Mouse (Mus musculus): ENCODE results near the gene Ushbp1. TPM values are rescaled to one million over a fixed set of nuclear protein-coding genes. Genes with fewer than 3 reads are reported as not detected.
"Not testable (repeated sequence)": the region's sequence is repeated elsewhere in the genome, so short reads cannot be mapped to it uniquely, and the experiment has no call there.

The Ushbp1 gene
- total RNA-seq (2017), result not detected in 2 replicates

- no peak for ATAC-seq (replicated peaks; ENCODE audit: low read depth, poor library complexity, severe bottlenecking)
These were observed at the start of gene Ushbp1 for GRCm38 (mm10) chr8:71395629-71396028. Ushbp1 (minus strand) TSS chr8:71395802.

GRCm38 (mm10) chr8:71445096-71445495 is 49.5 kb upstream of the Ushbp1 start:
- no peak for ATAC-seq (replicated peaks; ENCODE audit: low read depth, poor library complexity, severe bottlenecking)

GRCm38 (mm10) chr8:71441404-71441803 is 45.8 kb upstream of the Ushbp1 start:
- peak; percentile 93 for ATAC-seq (replicated peaks; ENCODE audit: low read depth, poor library complexity, severe bottlenecking)

GRCm38 (mm10) chr8:71437041-71437440 is 41.4 kb upstream of the Ushbp1 start:
- no peak for ATAC-seq (replicated peaks; ENCODE audit: low read depth, poor library complexity, severe bottlenecking)

- not testable (repeated sequence) for ATAC-seq (replicated peaks; ENCODE audit: low read depth, poor library complexity, severe bottlenecking)
These were observed 37.3 kb upstream of the Ushbp1 start for GRCm38 (mm10) chr8:71432935-71433334.

GRCm38 (mm10) chr8:71422121-71422520 is 26.5 kb upstream of the Ushbp1 start:
- ATAC-seq (replicated peaks; ENCODE audit: low read depth, poor library complexity, severe bottlenecking), result no peak

GRCm38 (mm10) chr8:71411535-71412273 is 16.1 kb upstream of the Ushbp1 start:
- peak; percentile 52 for ATAC-seq (replicated peaks; ENCODE audit: low read depth, poor library complexity, severe bottlenecking)

DNA sequence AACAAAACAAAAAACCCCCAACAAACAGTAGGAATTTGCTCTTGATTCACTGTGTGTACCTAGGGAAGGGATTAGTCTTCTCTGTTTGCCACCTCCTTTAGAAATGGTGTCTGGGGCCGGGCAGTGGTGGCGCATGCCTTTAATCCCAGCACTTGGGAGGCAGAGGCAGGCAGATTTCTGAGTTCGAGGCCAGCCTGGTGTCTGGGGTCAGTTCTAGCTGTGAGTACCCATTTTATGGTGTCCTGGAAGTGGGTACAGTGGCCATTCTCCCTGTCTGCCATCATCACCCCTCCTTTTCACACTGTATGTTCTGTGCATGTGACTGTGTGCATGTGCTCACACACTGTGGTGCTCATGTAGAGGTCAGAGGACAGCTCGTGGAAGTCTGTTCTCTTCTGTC is 12.6 kb upstream of the Ushbp1 start:
- no peak for ATAC-seq (replicated peaks; ENCODE audit: low read depth, poor library complexity, severe bottlenecking)

DNA sequence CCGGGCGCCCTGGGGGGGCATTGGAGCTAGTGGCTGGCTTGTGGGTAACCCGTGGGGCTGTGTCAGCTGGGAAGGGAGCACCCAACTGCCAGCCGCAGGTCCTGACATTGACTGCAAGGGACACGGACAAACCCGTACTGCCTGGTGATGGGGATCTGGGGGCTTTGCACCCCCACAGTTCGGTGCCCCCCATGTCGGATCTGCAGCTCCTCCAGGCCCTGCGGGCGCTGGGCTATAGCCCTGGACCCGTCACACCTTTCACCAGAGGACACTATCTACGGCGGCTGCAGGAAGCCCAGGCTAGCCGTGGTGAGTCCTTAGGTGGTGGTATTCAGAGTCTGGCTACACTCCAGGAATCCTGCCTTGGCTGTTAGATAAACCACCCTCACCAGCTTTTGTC is 11.8 kb upstream of the Ushbp1 start:
- ATAC-seq (replicated peaks; ENCODE audit: low read depth, poor library complexity, severe bottlenecking), result no peak

DNA sequence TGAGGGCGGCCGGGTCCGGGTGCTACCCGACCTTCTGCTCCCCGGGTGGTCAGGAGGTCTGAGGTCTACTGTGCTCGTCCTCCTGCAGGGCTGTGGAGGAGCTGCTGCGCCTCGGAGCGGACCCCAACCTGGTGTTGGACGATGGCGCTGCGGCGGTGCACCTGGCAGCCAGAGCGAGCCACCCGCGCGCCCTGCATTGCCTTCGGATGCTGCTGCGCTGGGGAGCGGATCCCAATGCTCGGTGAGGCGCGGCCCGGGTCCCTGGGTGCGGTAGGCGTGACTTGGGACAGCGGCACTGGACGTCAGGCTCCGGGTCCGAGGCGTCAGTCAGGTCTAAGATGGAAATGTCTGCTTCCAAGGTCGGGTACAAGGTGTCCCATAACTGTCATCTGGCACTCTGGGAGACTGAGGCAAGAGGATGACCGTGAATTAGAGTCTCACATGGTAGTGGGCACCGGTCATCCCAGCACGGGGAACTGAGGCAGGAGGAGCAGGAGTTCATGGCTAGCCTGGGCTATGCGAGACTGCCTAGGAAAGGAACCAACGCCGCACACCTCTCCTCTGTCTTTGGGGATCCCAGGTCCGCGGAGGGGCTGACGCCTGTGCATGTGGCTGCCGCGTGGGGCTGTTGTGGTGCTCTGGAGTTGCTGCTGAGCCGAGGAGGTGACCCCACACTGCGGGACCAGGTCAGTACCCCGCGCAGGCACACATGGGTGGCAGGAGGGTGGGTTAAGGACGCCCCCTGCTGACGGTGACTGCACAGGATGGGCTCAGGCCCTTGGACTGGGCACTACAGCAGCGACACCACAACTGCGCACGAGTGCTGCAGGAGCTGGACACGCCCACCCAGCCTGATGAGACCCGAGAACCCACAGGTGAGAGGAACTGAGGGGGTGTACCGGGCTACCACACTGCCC is 10.8 kb upstream of the Ushbp1 start:
- ATAC-seq (replicated peaks; ENCODE audit: low read depth, poor library complexity, severe bottlenecking), result peak; percentile 58

DNA sequence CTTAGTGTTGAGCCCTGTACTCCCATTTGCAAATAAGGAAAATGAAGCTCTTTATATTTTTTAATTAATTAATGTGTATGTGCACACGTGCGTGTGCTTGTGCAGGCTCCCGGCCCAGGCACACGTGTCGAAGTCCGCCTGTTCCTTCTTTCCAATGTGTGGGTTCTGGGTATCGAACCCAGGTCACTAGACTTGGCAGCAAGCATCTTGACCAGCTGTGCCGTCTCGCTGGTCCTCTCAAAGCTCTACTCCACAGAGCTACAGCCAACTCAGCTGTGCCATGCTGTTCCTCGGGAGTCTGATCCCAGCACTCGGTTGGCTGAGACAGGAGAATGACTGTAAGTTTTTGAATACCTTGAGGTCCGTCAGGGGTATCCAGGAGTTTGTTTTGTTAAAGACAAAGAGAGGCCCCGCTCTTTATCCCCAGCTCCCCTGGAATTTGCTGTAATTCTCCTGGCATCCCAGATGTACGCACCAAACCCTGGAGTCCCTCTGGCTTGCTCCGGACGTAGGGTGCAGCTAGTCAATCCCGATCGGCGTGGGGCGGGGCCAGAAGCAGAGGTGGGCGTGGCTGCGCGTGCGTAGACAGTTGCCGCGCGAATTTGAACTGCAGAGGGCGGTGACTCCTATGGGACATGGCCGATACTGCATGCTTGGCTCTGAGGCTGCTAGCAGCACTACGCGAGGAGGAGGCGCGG is 9.9 kb upstream of the Ushbp1 start, which contains the start of gene Ankle1:
Gene Ankle1, plus strand, starts transcription at position 610 of the 698 bp plus-strand sequence.
- peak; percentile 90 for ATAC-seq (replicated peaks; ENCODE audit: low read depth, poor library complexity, severe bottlenecking)

DNA sequence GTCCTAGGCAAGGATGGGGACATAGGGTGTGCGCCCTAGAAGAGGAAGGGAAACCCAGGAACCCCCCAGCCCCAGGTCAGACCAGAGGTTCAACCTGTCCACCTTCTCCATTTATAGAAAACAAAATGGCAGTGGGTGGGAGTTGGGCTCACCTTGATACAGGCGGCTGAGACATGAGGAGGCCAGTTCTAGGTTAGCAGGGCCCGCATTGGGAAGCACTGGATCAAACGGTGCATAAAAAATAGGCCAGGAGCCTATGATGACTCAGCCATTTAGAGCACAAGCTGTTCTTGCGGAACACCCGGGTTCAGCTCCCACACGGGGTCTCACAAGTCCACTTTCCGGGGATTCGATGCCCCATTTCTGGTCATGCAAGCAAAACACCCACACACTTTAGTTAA is 9.3 kb upstream of the Ushbp1 start:
- ATAC-seq (replicated peaks; ENCODE audit: low read depth, poor library complexity, severe bottlenecking), result no peak

DNA sequence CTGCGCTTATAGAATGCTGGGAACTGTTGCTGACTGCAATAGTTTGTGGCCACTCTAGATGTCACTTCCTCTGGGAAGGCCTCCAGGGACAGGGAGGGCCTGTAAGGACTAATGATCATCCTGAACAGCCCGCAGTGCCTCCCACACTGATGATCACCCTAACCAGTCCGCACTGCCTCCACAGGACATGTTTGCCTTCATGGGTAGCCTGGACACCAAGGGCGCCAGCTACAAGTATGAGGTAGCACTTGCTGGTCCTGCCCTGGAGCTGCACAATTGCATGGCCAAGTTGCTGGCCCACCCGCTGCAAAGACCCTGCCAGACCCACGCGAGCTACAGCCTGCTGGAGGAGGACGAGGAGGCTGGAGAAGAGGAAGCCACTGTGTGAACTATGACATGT is 8.4 kb upstream of the Ushbp1 start:
- no peak for ATAC-seq (replicated peaks; ENCODE audit: low read depth, poor library complexity, severe bottlenecking)

DNA sequence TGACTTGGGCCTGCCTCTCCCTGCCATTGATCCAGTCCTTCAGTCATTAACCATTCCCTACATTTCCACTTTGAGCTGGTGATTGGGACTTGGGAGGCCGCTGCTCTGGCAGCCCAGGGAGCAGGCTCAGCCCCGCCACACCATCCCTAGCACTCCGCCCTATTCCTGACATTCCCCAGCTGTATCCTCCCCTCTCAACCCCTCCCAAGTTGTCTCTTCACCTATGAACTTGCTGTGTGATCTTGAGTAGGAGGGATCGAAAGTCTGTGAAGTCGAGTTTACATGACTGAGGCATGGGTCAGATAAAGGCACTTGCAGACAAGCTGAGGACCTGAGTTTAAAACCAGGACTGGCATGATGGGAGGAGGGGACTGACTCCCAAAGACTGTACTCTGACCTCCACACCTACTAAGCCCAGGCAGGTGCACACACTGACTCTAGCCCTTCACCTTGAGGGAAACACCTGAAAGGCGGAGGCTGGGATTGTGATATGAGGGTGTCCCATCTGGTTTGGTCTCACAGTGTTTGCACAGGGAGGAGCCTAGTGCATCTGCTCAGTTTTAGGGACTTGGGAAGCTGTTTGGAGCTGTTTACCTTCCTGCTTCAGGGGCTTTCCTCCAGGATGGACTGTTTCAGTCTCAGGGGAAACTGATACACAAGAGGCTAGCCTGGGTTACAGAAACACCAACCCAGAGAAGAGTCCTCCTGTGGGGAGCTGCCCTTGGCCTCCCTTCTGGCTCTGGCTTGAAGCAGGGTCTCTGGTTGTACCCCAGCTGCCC is 7.7 kb upstream of the Ushbp1 start:
- no peak for ATAC-seq (replicated peaks; ENCODE audit: low read depth, poor library complexity, severe bottlenecking)

GRCm38 (mm10) chr8:71402446-71402964 is 6.9 kb upstream of the Ushbp1 start:
- ATAC-seq (replicated peaks; ENCODE audit: low read depth, poor library complexity, severe bottlenecking), result no peak

GRCm38 (mm10) chr8:71401454-71401853 is 5.9 kb upstream of the Ushbp1 start:
- ATAC-seq (replicated peaks; ENCODE audit: low read depth, poor library complexity, severe bottlenecking), result no peak

- no peak for ATAC-seq (replicated peaks; ENCODE audit: low read depth, poor library complexity, severe bottlenecking)
These were observed 5.2 kb upstream of the Ushbp1 start for GRCm38 (mm10) chr8:71400826-71401225.

DNA sequence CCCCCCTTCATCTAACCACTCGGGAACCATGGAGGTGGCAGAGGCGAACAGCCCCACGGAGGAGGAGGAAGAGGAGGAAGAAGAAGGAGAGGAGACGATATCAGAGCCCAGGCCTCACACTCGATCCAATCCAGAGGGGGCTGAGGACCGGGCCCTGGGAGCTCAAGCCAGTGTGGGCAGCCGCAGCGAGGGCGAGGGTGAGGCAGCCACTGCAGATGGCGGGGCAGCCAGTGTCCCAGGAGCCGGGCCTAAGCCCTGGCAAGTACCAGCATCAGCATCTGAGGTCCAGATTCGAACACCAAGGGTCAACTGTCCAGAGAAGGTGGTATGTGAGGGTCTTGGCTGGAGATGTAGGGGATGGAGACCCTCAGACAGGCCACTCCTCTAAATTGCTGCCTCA is 2.1 kb upstream of the Ushbp1 start:
- ATAC-seq (replicated peaks; ENCODE audit: low read depth, poor library complexity, severe bottlenecking), result no peak

- peak; percentile 99 for ATAC-seq (replicated peaks; ENCODE audit: low read depth, poor library complexity, severe bottlenecking)
These were observed 1.2 kb upstream of the Ushbp1 start, which contains the start of gene Babam1 for GRCm38 (mm10) chr8:71396639-71397305. Babam1 (plus strand) TSS chr8:71396861.
